Mouse (Mus musculus) liver, adult 2 months (tissue): ENCODE results near the gene Armc3. TPM values are rescaled to one million over a fixed set of nuclear protein-coding genes. Genes with fewer than 3 reads are reported as not detected.
A peak's percentile ranks its signal among the peaks of the same experiment; 100 is the strongest.

Source experiments
- DNase-seq: peaks from one replicate; pipeline ENCODE4 v3.0.0-alpha.2; 2011; ENCODE audit warnings: low read depth, low spot score; ENCODE audit errors: extremely low read depth
- H3K27ac ChIP-seq: fragments of 200-500 bp; replicated peaks from 2 replicates; pipeline ENCODE4 v1.5.1; 2012; ENCODE audit warnings: low read depth, mild to moderate bottlenecking, control low read depth, inconsistent platforms, low read length; ENCODE audit not compliant: insufficient read depth
- H3K27me3 ChIP-seq: fragments of 200-500 bp; 2 replicates; pipeline ENCODE4 v1.6.1; 2012; ENCODE audit warnings: mild to moderate bottlenecking, moderate library complexity, low read length, inconsistent platforms; ENCODE audit not compliant: control insufficient read depth, insufficient read depth
- H3K36me3 ChIP-seq: fragments of 200-500 bp; 2 replicates; pipeline ENCODE4 v1.6.1; 2012; ENCODE audit warnings: low read length, inconsistent platforms; ENCODE audit not compliant: control insufficient read depth, insufficient read depth
- H3K4me1 ChIP-seq: fragments of 200-500 bp; 2 replicates; pipeline ENCODE4 v1.6.1; 2011; ENCODE audit warnings: low read length; ENCODE audit not compliant: control insufficient read depth, insufficient read depth
- H3K4me3 ChIP-seq: fragments of 200-500 bp; 2 replicates; pipeline ENCODE4 v1.5.1; 2011; ENCODE audit warnings: low read depth, mild to moderate bottlenecking, control low read depth, low read length, moderate library complexity; ENCODE audit not compliant: insufficient read depth
- H3K79me2 ChIP-seq: fragments of 200-500 bp; 2 replicates; pipeline ENCODE4 v1.6.1; 2012; ENCODE audit warnings: inconsistent platforms, mild to moderate bottlenecking, low read length, moderate library complexity; ENCODE audit not compliant: control insufficient read depth, insufficient read depth
- H3K9ac ChIP-seq: fragments of 200-500 bp; 2 replicates; pipeline ENCODE4 v1.6.1; 2012; ENCODE audit warnings: low read depth, mild to moderate bottlenecking, control low read depth, inconsistent platforms, low read length
- CTCF ChIP-seq: fragments of 200-500 bp; IDR thresholded peaks from 2 replicates; pipeline ENCODE4 v1.5.1; 2011; ENCODE audit warnings: low read depth, low read length, control low read depth
- POLR2A ChIP-seq: fragments of 200-500 bp; IDR thresholded peaks from 2 replicates; pipeline ENCODE4 v1.6.1; 2011; ENCODE audit warnings: low read length, control low read depth; ENCODE audit not compliant: insufficient read depth; ENCODE audit errors: extremely low read depth
- WGBS: fragments of 180-500 bp; shearing (Covaris S2); methylation state at CpG from one replicate; pipeline ENCODE4 v1.1.7; 2018; 5-methylcytosine and 5-hydroxymethylcytosine counted together
- polyA plus RNA-seq: library from polyadenylated mRNA; depleted of rRNA; stranded (reverse); fragments of >200 nt; gene quantifications from 2 replicates; pipeline ENCODE4 v1.2.3, GENCODE M21; 2012
- total RNA-seq: library from RNA; depleted of rRNA; stranded (reverse); fragments of >200 nt; gene quantifications from 2 replicates; pipeline ENCODE4 v1.2.3, GENCODE M21; 2014

Armc3 gene
- total and polyA plus RNA-seq, 2 experiments, result not detected

GRCm38 (mm10) chr2:19322448-19322847 lies 123.3 kb downstream of the Armc3 start:
- Histone ChIP-seq H3K9ac (no peak overlapping the region), H3K4me3 (no peak overlapping the region), H3K27me3 (no peaks in the 10 kb centered on the region), H3K79me2 (no peaks in the 10 kb centered on the region), H3K4me1 (no peaks in the 10 kb centered on the region), H3K36me3 (no peaks in the 10 kb centered on the region), H3K27ac (no peak overlapping the region)
- TF ChIP-seq CTCF, result no peak
- no peak for TF ChIP-seq POLR2A
- DNase-seq, result no peak
- WGBS, result 86% methylated on average over 9 of the region's 9 CpGs

DNA sequence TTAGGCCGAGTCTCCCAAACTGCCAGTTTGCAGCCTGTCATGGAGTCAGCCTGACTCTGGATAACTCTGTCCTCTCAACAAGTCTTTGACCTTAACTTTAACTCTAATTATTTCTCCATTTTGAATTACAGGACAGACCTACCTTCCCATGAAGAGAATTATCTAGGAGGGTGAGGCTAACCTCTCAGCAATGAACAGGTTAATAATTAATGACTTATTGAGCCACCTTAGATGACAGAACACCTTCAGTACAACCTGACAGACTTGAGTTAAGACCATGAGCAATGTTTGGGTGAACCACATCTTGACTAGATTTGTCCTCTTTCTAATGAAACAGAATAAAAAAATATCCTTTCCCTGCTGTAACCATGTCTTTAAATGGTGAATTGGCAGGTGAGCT lies 127.3 kb downstream of the Armc3 start:
- no peak overlapping the region for H3K9ac ChIP-seq
- 81% methylated on average over 1 of the region's 1 CpGs for WGBS
- H3K27ac ChIP-seq, result no peak overlapping the region
- H3K4me1 ChIP-seq, result no peaks in the 10 kb centered on the region
- no peak overlapping the region for H3K4me3 ChIP-seq
- H3K27me3 ChIP-seq, result no peaks in the 10 kb centered on the region
- no peaks in the 10 kb centered on the region for H3K36me3 ChIP-seq
- no peak for DNase-seq
- no peaks in the 10 kb centered on the region for H3K79me2 ChIP-seq
- no peak for TF ChIP-seq CTCF

DNA sequence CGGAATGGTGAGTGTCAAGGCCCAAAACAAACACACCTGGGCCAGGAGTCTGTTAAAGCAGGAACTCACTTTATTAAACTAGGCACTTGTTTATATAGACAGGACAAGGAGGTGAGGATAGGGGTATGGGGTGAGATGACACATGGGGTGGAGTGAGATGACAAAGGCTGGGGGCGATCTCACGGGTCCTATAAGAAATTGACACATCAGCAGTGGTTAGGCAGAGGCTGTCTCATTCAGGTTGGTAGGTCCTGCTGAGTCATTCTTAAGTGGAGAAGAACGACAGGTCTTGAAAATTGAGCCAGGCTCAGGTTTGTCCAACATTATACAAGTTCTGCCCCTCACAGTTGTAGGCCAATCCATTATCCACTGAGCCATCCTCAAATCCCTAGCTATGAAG lies 128.7 kb downstream of the Armc3 start:
- H3K9ac ChIP-seq, result no peak overlapping the region
- 78% methylated on average over 4 of the region's 4 CpGs for WGBS
- no peaks in the 10 kb centered on the region for H3K4me1 ChIP-seq
- H3K27ac ChIP-seq, result no peak overlapping the region
- no peaks in the 10 kb centered on the region for H3K27me3 ChIP-seq
- no peak for TF ChIP-seq POLR2A
- no peak for TF ChIP-seq CTCF
- H3K4me3 ChIP-seq, result no peak overlapping the region
- no peaks in the 10 kb centered on the region for H3K36me3 ChIP-seq
- no peak for DNase-seq
- H3K79me2 ChIP-seq, result no peaks in the 10 kb centered on the region

GRCm38 (mm10) chr2:19343901-19344635 lies 145.0 kb downstream of the Armc3 start:
- Histone ChIP-seq H3K36me3 (no peaks in the 10 kb centered on the region), H3K27ac (no peak overlapping the region), H3K9ac (no peak overlapping the region), H3K79me2 (no peaks in the 10 kb centered on the region), H3K27me3 (no peaks in the 10 kb centered on the region), H3K4me1 (no peaks in the 10 kb centered on the region), H3K4me3 (no peak overlapping the region)
- WGBS, result 48% methylated on average over 10 of the region's 10 CpGs
- peak; percentile 7 for DNase-seq
- no peak for TF ChIP-seq POLR2A
- TF ChIP-seq CTCF, result no peak

GRCm38 (mm10) chr2:19344636-19345413 lies 145.7 kb downstream of the Armc3 start:
- H3K9ac ChIP-seq, result no peak overlapping the region
- peak; percentile 59 for DNase-seq
- 26% methylated on average over 20 of the region's 20 CpGs for WGBS
- no peaks in the 10 kb centered on the region for H3K4me1 ChIP-seq
- TF ChIP-seq CTCF, result peak; percentile 83
- TF ChIP-seq POLR2A, result no peak
- no peak overlapping the region for H3K27ac ChIP-seq
- H3K4me3 ChIP-seq, result no peak overlapping the region
- no peaks in the 10 kb centered on the region for H3K79me2 ChIP-seq
- no peaks in the 10 kb centered on the region for H3K27me3 ChIP-seq
- no peaks in the 10 kb centered on the region for H3K36me3 ChIP-seq
